Mouse (Mus musculus) E14TG2a.4 (cell line): ENCODE results near the gene Cyp4x1.

Experiments used
- H3K27me3 ChIP-seq: 2 replicates; pipeline ENCODE4 v1.6.1; 2014; ENCODE audit warnings: low read length, control low read depth; ENCODE audit not compliant: insufficient read depth
- H3K36me3 ChIP-seq: 2 replicates; pipeline ENCODE4 v1.6.1; 2014; ENCODE audit warnings: low read length, control low read depth; ENCODE audit not compliant: insufficient read depth
- H3K4me1 ChIP-seq: replicated peaks from 2 replicates; pipeline ENCODE4 v1.6.1; 2014; ENCODE audit warnings: low read depth, low read length, control low read depth
- H3K4me3 ChIP-seq: replicated peaks from 2 replicates; pipeline ENCODE4 v1.5.1; 2014; ENCODE audit warnings: mild to moderate bottlenecking, low read length
- H3K9me3 ChIP-seq: 2 replicates; pipeline ENCODE4 v1.6.1; 2014; ENCODE audit warnings: low read length, control low read depth
- CTCF ChIP-seq: conservative IDR thresholded peaks from 2 replicates; pipeline ENCODE4 v1.5.1; 2014; ENCODE audit warnings: low read length
- NANOG ChIP-seq: IDR thresholded peaks from 2 replicates; pipeline ENCODE4 v1.6.1; 2014; ENCODE audit warnings: borderline replicate concordance, low read length, mixed read lengths
- POU5F1 ChIP-seq: IDR thresholded peaks from 2 replicates; pipeline ENCODE4 v1.6.1; 2014; ENCODE audit warnings: low read length, borderline replicate concordance

Cyp4x1 gene

GRCm38 (mm10) chr4:115062875-115063517 is 71.1 kb downstream of the Cyp4x1 start:
- no peaks in the 10 kb centered on the region for H3K36me3 ChIP-seq
- TF ChIP-seq NANOG = no peak
- TF ChIP-seq POU5F1 = no peak
- TF ChIP-seq CTCF = no peak
- H3K4me3 ChIP-seq = peak overlapping the region; percentile 76
- peaks cover 96% of the 10 kb centered on the region for H3K27me3 ChIP-seq
- H3K9me3 ChIP-seq = no peaks in the 10 kb centered on the region
- H3K4me1 ChIP-seq = peaks cover 41% of the 10 kb centered on the region

- Histone ChIP-seq H3K9me3 (no peaks in the 10 kb centered on the region), H3K4me3 (peak overlapping the region; percentile 76), H3K36me3 (no peaks in the 10 kb centered on the region), H3K27me3 (peaks cover 96% of the 10 kb centered on the region), H3K4me1 (peaks cover 46% of the 10 kb centered on the region)
- TF ChIP-seq POU5F1 (no peak), NANOG (no peak), CTCF (no peak)
Measured at GRCm38 (mm10) chr4:115062540-115062874, 71.6 kb downstream of the Cyp4x1 start.

GRCm38 (mm10) chr4:115060753-115061152 is 73.3 kb downstream of the Cyp4x1 start:
- TF ChIP-seq CTCF = no peak
- TF ChIP-seq POU5F1 = no peak
- TF ChIP-seq NANOG = no peak
- Histone ChIP-seq H3K9me3 (no peaks in the 10 kb centered on the region), H3K4me3 (no peak overlapping the region), H3K36me3 (no peaks in the 10 kb centered on the region), H3K27me3 (peaks cover 98% of the 10 kb centered on the region), H3K4me1 (peaks cover 56% of the 10 kb centered on the region)

- Histone ChIP-seq H3K4me1 (peaks cover 56% of the 10 kb centered on the region), H3K9me3 (no peaks in the 10 kb centered on the region), H3K27me3 (peaks cover 98% of the 10 kb centered on the region), H3K36me3 (no peaks in the 10 kb centered on the region), H3K4me3 (no peak overlapping the region; the same call in 1 of the 2 replicates)
- TF ChIP-seq NANOG (no peak), CTCF (no peak), POU5F1 (no peak)
Measured at GRCm38 (mm10) chr4:115059871-115060270, 74.2 kb downstream of the Cyp4x1 start.

- TF ChIP-seq NANOG = no peak
- TF ChIP-seq CTCF = no peak
- TF ChIP-seq POU5F1 = no peak
- peak overlapping the region; percentile 23; the same call in 1 of the 2 replicates for H3K4me3 ChIP-seq
- no peaks in the 10 kb centered on the region for H3K9me3 ChIP-seq
Measured at GRCm38 (mm10) chr4:115058871-115059590, 75.0 kb downstream of the Cyp4x1 start.

GRCm38 (mm10) chr4:115058317-115058761 is 75.7 kb downstream of the Cyp4x1 start:
- Histone ChIP-seq H3K9me3 (no peaks in the 10 kb centered on the region), H3K27me3 (peaks cover 97% of the 10 kb centered on the region), H3K36me3 (no peaks in the 10 kb centered on the region), H3K4me1 (peaks cover 48% of the 10 kb centered on the region), H3K4me3 (no peak overlapping the region)
- no peak for TF ChIP-seq NANOG
- TF ChIP-seq CTCF = no peak
- TF ChIP-seq POU5F1 = no peak

More at GRCm38 (mm10) chr4:115058871-115059590, 75.0 kb downstream of the Cyp4x1 start:
- no peaks in the 10 kb centered on the region for H3K36me3 ChIP-seq
- peaks cover 55% of the 10 kb centered on the region for H3K4me1 ChIP-seq
- peaks cover 97% of the 10 kb centered on the region for H3K27me3 ChIP-seq

GRCm38 (mm10) chr4:115057674-115058316 is 76.3 kb downstream of the Cyp4x1 start:
- H3K4me3 ChIP-seq = no peak overlapping the region; the same call in 1 of the 2 replicates
- peaks cover 50% of the 10 kb centered on the region for H3K4me1 ChIP-seq
- H3K36me3 ChIP-seq = no peaks in the 10 kb centered on the region
- peaks cover 96% of the 10 kb centered on the region for H3K27me3 ChIP-seq
- H3K9me3 ChIP-seq = no peaks in the 10 kb centered on the region
- TF ChIP-seq NANOG = no peak
- no peak for TF ChIP-seq POU5F1
- TF ChIP-seq CTCF = no peak

GRCm38 (mm10) chr4:115056921-115057673 is 77.0 kb downstream of the Cyp4x1 start:
- peaks cover 96% of the 10 kb centered on the region for H3K27me3 ChIP-seq
- H3K36me3 ChIP-seq = no peaks in the 10 kb centered on the region
- TF ChIP-seq CTCF (no peak), NANOG (no peak), POU5F1 (peak; percentile 9; the same call in 1 of the 2 replicates)
- peak overlapping the region; percentile 77 for H3K4me3 ChIP-seq
- no peaks in the 10 kb centered on the region for H3K9me3 ChIP-seq
- peaks cover 50% of the 10 kb centered on the region for H3K4me1 ChIP-seq
